Mouse (Mus musculus) right cerebral cortex, postnatal 14 days (tissue): ENCODE data around the gene Scyl1.
"Not testable (repeated sequence)": the region's sequence is repeated elsewhere in the genome, so short reads cannot be mapped to it uniquely, and the experiment has no call there.

Experiments
- DNase-seq: peaks from one replicate; pipeline ENCODE4 v3.0.0; 2022

Gene Scyl1

GRCm38 (mm10) chr19:5770925-5771860, at the start of gene Scyl1:
Gene Scyl1, minus strand, starts transcription at chr19:5771419.
- DNase-seq: peak; percentile 89

DNA sequence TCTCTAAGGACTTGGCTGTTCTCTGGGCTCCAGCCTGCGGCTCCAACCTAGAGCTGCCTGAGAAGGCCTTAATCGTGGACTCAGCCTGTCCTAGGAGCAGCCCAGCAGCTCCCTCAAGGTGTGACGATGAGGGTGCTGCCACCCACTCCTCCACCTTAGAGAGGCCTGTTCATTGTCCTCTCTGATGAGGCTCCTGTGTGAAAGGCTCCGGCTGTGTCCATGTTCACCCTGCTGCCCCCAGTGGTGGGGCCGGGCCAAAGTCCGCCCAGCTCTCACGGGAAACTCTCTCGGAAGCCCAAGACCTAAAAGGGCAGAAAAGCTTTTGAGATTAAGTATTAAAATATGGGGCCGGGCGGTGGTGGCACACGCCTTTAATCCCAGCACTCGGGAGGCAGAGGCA, 48.3 kb upstream of the Scyl1 start:
- no peak for DNase-seq

GRCm38 (mm10) chr19:5818590-5818977, 47.4 kb upstream of the Scyl1 start:
- DNase-seq: no peak

DNA sequence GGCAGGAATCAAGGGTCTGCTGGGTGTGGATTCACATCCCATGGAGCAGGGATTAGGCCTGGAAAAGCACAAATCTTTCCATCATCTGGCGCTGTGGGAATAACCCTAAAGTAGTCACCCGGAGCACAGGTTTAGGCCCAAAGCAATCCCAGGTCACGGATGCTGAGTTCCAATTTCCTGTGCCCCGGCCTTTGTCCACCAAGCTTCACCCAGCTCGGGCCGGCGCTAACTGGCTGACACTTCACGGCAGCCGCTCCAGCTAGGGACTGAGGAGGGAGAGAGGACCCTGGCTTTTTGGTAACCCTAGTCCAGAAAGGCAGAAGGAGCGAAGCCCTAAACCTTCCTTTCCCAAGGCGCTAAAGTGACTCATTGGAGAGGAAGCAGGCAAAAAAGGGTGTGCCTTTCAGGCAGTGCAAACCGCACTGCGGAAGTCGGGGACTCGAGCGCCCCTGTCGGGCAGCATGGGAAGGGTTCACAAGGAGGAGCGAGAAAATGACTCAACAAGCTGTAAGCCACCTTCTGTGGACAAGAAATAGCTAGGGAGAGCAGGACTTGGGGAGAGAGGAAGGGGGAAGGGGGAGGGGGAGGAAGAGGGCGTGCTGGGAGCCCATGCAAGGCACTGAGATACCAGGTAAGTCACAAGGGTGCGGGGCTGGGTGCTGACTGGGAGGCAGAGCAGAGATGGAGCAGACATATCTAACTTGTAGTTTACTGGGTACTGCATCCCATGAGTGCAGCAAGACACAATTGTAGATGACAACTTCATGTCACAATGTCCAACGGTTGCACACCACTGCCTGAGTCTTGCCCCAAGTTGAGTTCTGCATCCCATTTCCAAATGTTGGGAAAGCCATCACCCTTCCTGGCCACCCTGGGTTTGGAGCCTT, 46.7 kb upstream of the Scyl1 start:
- DNase-seq: peak; percentile 88

DNA sequence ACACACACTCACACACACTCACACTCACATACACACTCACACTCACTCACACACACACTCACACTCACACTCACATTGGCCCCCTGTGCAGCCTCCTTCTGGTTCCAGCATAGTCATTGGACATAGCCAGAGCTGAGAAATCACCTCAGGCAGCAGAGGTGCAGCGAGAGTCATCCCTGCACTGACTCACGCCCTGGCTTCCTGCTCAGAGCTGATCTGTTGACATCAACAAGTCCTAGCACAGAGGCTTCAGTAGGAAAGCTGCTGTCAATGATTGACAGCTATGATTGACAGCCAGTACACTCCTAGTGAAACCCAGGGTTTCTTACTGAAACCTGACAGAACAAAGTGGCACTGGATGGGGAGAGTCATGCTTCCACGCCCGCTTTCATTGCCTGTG, 44.7 kb upstream of the Scyl1 start:
- no peak for DNase-seq

DNA sequence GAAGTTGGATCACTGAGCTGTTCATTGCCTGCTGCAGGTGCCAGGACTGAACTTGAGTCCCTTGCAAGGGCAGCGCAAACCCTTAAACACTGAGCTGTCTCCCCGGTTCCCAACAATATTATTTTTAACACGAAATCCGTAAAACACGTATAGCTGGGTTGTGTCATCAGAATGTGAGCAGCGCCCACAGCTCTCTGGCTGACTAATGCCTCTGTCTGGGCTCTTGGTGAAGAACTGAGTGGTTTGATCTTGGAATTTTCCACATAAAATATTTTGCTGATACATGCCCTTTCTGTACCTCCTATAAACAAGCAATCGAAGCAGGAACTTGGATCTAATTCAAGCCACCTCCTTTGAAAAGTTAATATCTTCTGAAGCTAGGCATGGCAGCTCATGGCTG, 43.8 kb upstream of the Scyl1 start:
- no peak for DNase-seq

DNA sequence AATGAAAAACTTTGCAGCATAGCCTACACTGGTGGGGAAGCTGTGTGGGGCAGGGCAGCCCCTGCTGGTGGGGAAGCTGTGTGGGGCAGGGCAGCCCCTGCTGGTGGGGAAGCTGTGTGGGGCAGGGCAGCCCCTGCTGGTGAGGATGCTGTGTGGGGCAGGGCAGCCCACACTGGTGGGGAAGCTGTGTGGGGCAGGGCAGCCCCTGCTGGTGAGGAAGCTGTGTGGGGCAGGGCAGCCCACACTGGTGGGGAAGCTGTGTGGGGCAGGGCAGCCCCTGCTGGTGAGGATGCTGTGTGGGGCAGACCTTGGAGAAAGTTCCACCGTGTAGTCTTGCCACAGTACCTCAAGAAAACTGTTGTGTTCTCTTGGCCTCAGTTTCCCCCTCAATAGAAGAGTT, 42.8 kb upstream of the Scyl1 start:
- DNase-seq: not testable (repeated sequence)

GRCm38 (mm10) chr19:5813567-5813966, 42.3 kb upstream of the Scyl1 start:
- no peak for DNase-seq

DNA sequence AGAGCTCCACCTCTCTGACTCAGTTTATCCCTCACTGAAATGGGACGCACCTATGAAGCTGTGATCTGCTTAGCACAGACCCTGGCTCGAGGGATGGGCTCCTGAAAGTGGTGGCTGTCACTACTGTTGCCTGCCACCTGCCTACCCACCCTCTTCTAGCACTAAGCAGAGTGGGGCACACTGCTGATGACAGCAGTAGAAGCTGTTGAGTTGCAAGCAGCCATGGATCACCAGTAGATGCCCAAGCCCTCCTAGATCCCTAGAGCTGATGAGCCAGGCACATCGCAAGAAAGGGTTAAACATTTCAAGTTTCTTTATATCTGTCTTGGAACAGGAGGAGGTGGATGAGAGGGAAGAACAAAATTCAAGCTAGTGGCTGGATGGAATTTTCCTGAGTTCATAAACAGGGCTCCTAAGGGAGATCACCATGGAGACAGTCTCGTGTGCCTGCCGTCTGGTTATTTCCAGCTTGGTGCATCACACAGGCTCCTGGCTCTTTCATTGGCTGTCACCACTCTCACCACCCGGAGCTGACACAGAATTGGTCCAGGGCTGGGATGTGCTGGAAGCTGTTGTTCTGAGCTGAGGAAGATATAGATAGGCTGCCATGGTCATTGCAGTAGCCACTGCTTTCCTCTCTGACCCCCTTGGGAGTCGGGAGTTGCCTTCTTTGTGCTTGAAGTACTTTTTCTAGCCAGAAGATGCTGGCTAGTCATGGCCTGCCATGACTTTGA, 40.7 kb upstream of the Scyl1 start:
- peak; percentile 73 for DNase-seq

DNA sequence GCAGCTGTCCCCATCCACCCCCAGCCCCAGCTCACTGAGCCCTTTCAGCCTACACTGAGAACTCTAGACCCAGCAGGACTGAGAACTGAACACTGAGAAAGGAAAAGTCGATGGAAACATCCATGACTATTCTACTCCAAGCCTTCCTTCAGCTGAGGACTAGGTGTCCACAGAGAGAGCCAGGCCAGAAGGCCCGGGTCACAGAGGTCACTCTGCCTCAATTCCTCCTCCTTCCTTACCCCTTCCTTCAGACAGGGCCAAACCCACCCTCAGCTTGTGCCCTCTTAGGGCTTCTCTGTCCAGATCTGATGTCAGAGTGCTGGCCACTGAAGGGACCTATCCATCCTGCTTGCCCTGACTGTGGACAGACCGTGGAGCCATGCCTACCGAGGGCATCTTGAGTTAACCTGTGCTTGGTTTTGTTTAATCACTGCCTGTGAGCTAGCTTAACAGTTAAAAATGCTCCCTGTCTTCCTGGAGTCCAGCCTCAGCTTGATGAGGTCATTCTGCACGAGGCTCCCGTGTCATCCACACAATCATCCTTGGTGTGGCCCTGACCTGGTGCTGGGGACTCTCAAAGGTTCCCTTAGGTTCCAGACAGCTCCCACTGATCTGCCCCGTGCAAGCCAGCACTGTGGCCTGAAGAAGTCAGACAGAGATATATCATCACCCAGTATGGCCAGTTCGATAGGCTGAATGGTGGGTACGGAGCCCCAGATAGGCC, 39.8 kb upstream of the Scyl1 start:
- DNase-seq: no peak

GRCm38 (mm10) chr19:5810103-5810839, 39.1 kb upstream of the Scyl1 start:
- DNase-seq: no peak

DNA sequence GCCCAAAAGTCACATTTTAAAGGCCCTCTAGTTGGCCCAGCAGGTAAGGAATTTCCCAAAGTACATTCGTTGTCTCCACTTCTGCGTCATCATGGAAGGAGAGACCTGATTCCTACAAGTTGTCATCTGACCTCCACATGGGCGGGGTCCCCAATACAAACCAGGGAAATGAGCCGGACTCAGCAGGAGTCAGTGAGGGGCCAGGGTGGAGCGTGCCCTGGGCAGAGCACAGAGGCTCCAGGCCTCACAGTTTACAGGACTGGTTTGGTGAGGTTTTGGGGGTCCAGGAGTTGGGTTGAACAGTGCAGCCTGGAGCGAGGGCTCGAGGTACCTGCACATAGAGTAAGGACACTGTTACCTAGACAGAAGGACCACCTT, 38.5 kb upstream of the Scyl1 start:
- DNase-seq: no peak

DNA sequence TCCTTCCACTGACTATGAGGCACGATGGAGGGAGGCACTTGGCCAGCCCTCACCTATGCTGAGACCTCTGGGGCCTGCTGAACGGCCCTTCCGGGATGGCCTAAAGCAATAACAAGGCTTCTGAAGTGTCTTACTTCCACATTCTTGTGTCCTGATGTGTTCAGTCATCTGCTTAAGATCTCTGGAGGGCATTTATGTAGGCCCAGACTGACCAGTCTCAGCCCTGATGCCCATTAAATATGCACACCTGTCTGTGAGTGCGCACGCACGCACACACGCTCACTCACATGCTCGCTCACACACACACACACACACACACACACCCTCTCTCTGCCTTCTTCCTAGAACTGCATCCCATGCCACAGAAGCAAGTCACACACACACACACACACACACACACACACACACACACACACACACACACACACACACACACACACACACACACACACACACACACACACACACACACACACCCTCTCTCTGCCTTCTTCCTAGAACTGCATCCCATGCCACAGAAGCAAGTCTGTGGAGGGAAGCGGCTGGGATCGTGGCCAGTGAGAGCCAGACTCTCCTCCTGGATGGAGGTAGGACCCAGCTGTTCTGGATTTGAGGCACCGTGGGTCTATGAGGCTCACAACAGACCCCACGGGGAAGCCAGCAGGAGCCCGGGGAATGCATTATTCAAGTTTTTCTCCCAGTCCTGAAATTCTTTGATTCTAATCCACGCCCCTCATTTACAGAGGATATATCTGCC, 37.9 kb upstream of the Scyl1 start:
- DNase-seq: no peak

DNA sequence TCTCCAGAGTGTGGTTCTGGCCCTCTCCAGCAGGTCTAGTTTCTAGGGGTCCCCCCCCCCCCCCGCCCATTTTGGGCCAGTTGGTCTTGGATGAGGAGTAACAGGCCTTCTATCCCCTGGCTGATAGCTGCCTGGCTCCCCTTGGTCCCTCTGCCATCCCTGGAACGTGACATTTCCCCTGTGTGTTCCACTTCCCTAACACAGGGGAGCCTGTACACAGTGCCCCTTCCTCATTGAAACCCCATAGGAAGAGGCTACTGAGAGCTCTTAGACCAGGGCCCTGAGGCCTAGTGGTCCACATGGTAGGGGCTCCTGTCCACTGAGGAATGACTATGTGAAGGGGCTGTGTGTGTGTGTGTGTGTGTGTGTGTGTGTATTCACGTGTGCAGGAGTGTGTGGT, 36.5 kb upstream of the Scyl1 start:
- no peak for DNase-seq

- DNase-seq: no peak
Measured at GRCm38 (mm10) chr19:5806809-5807205, 35.6 kb upstream of the Scyl1 start.

- no peak for DNase-seq
Measured at GRCm38 (mm10) chr19:5806051-5806808, 35.0 kb upstream of the Scyl1 start.

GRCm38 (mm10) chr19:5804371-5804899, 33.2 kb upstream of the Scyl1 start:
- no peak for DNase-seq

DNA sequence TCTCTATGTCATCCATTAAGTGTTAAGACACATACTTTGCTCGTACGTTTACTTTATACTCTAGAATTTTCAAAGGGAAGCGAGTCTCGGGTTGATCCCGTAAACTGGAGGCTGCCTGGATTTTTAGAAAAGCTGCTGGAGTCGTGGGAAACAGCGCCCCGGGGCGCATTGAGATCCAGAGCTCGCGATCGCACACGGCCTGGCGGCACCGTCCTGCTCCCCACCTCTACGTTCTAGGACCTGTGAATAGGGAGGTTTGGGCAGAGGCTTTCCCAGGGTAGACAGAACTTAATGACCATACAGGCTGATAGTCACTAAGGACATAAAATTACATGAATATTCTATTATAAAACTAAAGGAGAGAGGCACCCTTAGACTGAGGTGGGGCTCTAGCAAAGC, 32.7 kb upstream of the Scyl1 start:
- no peak for DNase-seq

- DNase-seq: peak; percentile 100
Measured at GRCm38 (mm10) chr19:5803041-5803880, 32.0 kb upstream of the Scyl1 start.
